Mouse (Mus musculus): ENCODE measurements around the gene Pxn.
"Not testable (repeated sequence)": the region's sequence is repeated elsewhere in the genome, so short reads cannot be mapped to it uniquely, and the experiment has no call there.

Gene Pxn

DNA sequence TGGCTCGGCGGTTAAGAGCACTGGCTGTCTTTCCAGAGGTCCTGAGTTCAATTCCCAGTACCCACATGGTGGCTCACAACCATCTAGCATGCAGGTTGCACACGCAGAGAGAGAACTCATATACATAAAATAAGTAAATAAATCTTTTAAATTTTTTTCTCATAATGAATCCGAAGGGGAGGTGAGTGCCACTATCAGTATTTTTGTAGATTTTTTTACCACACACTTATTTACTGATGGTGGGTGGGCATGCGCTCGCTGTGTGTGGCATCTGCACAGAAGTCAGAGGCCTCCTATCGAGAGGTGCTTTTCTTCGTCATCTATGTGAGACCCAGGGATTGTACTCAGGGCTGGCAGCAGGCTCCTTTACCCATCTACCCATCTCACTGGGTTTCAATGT is 19.1 kb upstream of the Pxn start:
- DNase-seq, result no peak

DNA sequence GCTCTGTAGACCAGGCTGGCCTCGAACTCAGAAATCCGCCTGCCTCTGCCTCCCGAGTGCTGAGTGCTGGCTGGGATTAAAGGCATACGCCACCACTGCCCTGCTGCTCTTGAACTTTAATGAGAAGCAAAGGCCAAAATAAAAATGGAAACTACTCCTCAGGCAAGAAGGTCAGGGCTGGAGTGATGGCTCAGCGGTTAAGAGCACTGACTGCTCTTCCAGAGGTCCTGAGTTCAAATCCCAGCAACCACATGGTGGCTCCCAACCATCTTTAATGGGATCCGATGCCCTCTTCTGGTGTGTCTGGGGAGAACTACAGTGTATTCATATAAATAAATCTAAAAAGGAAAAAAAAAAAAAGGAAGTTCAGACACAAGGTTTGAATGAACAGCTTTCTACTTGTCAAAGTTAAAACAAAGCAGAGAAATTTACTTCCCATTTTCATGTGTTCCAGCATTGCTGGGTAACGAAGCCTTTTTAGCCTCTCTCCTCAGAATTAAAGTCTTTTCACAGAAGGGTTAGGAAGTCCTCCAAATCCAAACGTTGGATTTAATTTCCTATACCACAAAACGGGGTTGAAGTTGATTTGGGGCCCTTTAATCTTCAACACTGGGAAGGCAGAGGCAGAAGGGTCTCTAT is 18.4 kb upstream of the Pxn start:
- DNase-seq, result no peak

DNA sequence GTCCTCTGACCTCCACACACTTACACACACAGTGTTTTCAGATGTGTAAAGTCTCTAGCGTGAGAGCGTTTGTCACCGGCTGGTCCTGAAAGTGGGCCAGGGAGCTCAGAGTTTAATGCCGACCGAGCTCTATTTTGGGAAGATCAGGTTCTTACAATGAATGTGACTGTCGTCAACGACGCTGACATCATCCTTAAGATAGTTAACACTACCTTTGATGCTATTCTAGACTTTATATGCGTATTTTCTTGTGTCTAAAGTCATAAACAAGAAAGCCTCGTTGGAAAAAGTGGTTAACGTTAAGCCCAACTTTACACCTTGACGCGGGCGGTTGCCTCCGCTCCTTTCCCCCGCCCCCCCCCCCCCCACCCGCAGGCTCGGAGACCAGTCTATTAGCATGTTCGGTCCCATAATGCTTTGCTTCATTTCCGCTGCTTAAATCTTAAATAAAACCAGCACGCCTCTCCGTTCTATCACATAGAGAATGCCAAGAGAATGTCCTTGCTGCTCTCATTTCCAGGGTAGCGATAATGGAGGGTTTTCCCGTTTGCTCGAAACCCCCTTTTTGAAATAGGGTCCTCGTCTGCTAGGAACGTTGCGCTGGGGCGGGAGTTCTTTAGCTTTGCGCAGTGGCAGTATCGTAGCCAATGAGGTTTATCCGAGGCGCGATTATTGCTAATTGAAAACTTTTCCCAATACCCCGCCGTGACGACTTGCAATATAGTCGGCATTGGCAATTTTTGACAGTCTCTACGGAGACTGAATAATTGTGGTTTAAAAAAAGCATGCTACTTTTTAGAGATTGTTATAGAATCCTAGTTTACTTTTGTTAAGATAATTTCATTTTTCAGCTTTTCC is 17.4 kb upstream of the Pxn start:
- peak; percentile 64 to 77 for DNase-seq

DNA sequence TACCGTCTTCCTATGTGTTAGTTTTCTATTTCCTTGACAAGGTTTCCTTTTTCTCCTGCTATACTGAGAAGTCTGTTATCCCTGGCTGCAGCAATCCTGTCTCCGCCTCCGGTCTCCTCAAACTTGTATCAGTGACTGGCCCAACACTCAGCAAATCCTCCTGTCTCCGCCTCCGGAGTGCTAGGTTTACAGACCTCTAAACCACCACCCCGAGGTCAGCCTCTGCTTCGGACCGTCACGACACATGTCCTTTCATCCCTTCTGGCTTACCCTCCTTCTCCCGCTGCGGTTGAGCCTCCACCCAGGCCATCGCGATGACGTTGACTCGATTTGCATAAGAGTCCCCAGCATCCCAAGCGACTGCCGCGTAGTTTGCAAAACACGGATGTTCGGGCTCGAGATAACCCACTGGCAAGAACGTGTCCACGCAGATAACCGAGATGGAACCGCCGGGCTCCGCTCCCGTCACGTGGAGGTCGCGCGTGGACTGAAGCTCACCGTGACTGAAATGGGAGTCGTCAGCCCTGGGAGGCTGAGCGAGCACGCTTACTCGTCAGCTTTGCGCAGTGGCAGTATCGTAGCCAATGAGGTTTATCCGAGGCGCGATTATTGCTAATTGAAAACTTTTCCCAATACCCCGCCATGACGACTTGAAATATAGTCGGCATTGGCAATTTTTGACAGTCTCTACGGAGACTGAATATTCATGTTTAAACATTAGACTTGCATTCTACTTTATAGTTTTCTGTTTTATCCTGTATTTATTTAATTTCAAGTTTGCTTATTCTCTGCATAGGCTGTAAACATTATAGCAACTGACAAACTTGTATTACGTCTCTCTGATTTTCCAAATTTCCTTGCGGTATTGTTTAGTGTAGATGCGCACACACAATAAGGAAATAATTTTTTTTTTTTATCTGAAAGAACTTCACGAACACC is 16.5 kb upstream of the Pxn start:
- peak; percentile 77 to 83 for DNase-seq

DNA sequence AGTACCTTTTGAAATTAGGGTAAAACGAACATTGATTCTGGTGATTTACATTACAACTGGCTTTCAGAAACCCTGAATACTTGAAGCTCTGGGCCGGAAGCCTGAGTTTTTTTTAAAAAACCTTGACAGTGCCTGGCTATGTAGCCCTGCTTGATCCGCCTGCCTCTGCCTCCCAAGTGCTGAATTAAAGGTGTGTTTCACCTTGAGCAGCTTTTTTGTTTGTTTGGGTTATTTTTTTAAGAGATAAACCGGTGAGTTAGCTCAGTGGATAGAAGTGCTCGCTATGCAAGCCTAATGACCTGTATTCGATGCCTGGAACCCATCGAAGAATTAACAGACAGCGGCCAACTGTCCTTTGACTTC is 15.9 kb upstream of the Pxn start:
- no peak for DNase-seq

DNA sequence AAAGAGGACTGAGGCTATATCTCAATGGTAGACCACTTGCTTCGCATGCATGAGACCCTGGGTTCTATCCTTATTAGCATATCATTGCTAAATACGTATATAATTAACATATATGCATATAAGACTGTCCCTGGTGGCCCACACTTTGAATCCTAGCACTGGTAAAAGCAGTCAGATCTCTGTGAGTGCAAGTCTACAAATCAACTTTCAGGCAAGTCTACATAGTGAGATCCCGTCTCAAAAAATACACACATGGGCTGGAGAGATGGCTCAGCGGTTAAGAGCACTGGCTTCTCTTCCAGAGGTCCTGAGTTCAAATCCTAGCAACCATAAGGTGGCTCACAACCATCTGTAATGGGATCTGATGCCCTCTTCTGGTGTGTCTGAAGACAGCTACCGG is 15.4 kb upstream of the Pxn start:
- no peak for DNase-seq

DNA sequence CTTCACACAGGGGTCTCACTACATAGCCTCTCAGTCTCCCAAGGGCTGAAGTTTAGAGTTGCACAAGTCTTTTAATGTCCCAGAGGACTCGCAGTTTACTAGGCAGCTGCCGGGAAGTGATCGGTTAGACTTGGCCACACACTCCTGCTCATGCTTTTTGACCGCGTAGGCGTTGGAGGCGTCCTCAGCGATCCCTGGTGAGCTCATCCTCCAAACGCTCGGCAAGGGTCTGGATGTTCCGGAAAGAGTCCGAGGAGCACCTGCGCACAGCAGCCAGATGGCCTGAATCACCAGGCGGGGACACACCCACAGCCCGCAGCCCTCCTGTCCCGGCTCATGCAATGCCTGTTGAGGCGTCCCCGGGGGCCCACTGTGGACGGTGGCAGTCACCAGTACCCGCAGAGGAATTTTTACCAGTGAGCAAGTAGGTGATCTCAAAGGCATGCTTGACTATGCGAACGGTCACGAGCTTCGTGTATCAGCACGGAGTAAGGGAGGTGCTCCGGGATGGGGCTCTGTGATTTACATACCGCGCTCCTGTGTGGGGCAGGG is 14.6 kb upstream of the Pxn start:
- DNase-seq, result peak in 1 of 2 experiments; percentile 47

DNA sequence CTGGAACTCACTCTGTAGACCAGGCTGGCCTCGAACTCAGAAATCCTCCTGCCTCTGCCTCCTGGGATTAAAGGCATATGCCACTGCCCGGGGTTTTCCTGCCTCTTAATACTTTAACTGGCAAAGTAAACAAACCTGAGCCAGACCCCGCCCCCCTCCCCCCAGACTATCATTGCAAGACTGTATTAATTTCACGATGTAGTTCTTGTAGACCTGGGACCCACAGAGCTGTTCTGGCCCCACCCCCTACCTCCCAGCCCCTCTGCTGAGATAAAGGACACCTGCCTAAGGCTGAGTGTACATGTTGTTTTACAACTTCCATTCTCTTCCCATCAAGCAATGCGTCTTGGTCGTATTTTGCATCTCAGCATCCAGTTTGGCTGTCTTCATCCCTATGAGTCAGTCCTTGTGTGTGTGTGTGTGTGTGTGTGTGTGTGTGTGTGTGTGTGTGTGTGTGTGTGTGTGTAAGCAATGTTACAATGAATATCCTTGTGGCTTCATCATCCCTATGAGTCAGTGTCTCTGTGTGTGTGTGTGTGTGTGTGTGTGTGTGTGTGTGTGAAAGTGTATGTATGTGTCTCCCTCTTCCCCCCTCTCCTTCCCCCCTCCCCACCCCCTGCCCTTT is 13.7 kb upstream of the Pxn start:
- no peak for DNase-seq

DNA sequence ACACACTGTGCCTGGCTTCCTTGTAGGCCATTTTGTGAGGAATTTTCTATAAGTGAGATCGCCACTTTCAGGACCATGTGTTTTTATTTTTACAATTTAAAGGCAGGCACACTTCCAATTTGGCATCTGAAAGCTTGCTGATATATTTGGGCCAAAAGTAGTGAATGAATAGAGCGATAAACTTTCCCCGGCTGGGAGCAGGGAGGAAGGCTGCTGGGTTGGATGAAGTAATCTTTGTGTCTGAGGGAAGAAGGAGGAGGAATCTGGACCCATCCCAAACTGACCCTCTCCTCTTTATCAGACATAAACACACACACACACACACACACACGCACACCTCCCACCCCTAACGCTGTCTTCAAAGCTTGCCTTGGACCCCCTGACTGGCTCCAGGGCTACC is 13.0 kb upstream of the Pxn start:
- DNase-seq, result no peak

DNA sequence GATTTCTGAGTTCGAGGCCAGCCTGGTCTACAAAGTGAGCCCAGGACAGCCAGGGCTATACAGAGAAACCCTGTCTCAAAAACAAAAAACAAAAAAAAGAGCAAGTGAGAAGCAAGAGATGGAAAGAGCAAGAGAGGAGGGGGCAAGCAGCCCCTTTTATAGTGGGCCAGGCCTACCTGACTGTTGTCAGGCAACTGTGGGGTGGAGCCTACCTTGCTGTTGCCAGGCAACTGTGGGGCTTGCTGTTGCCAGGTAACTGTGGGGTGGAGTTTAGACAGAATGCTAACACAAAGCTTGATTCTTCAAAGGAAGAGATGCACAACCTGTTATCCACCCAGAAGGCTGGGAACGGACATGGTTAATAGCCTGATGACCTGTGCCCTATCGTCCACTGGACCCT is 10.9 kb upstream of the Pxn start:
- DNase-seq, result not testable (repeated sequence)

DNA sequence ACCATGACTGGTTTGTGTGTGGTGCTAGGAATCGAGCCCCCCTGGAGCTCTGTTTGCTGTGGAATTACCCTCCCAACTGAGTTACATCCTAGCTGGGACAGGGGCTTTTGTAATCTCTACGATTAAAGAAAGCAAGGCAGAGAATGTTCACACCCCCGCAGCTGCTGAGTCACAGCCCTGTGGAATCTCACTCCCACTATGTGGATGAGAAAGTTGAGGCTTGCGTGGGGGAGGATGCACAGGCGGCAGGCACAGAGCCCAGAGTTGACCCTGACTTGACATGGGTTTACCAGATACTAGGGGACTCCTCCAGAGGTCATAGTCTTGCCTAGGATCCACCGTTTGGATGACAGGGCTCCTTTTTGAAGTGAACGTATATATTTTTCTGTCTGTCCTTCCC is 9.4 kb upstream of the Pxn start:
- no peak for DNase-seq

DNA sequence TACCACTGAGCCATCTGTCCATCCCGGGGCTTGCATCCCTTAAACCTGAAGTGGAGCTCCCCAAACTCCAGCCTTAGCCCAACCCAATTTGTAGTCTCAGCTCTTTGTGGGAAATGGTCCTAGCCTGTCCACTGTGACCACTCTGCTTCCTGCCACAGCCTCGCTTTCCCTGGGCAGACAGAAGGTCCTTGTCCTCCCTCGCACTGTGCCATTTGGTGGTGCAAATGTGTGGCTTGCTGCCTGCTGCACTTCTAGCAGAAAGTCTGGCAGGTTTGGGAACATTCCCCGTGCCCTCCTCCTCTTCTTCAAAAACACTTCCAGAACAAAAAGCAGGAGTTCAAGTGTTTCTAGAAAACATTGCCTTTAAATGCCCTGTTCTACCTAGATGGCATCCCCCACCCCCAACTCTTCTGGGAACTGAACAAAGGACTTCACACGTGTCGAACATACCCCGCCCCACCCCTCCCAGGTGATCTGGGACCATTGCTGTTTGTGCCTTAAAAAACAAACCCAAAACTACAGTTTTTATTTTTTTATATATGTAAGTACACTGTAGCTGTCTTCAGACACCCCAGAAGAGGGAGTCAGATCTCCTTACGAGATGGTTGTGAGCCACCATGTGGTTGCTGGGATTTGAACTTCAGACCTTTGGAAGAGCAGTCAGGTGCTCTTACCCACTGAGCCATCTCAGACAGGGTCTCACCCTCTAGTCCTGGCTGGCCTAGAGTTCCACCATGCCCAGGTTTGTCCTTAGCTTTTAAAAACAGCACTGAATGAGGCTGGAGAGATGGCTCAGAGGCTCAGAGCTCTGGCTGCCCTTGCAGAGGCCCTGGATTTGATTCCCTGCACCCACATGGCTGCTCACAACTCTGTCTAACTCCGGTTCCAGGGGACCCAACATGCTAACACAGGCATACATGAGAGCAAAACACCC is 7.9 kb upstream of the Pxn start:
- no peak for DNase-seq

DNA sequence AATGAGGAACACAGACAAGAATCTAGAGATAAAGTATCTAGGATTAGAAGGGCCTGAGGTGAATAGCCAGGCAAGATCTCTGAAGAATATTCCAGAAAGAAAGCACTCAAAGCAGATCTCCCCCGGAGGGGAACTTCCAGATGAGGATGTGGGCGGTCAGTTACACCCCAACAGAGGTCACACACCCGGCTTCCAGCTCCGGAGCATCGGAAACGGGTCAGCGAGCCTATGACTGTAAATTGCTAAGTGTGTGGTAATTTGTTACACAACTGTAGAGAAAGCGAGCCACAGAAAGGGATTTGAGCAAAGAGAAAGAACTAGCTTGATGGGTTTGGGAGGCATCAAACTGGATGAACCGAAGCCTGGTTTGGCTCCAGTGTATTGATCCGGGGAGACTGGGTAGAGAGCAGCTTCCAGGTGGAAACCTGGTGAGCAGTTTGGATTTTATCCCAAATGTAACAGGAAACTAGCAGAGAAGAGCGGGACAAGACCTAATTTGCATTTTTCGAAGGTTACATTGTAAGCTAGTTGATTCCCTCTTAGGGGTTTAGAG is 6.0 kb upstream of the Pxn start:
- no peak for DNase-seq

DNA sequence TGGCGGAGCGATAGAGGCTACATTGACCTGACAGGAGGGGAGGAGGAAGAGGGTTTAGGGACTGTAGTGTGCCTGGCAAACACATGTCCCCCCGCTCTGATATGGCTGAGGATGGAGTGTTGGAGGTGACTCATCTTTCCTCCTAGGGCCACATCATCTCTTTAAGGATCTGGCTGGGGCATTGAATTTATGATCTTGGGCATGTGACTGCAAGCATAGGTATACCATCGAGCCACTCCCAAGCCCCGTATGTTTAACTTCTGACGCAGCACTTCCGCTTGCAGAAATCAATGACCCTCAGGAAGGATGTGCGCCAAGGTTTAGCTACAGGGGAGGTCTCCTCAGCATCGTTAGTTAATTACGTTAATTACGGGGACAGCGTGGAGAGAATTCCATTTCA is 3.4 kb upstream of the Pxn start:
- no peak for DNase-seq

DNA sequence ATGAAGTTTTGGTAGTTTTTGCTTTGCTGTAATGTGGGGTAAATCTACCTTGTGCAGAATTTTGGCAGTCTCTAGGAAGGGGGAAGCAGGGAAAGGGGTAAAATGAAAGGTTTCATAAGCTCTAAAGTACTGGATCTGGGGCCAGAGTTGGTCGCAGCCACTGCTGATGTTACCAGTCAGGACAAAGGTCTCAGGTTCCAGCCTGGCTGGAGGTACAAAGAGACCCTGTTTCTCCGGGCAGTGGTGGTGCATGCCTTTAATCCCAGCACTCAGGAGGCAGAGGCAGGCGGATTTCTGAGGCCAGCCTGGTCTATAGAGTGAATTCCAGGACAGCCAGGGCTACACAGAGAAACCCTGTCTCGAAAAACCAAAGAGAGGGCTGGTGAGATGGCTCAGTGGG is 859 bp upstream of the Pxn start:
- not testable (repeated sequence) for DNase-seq

DNA sequence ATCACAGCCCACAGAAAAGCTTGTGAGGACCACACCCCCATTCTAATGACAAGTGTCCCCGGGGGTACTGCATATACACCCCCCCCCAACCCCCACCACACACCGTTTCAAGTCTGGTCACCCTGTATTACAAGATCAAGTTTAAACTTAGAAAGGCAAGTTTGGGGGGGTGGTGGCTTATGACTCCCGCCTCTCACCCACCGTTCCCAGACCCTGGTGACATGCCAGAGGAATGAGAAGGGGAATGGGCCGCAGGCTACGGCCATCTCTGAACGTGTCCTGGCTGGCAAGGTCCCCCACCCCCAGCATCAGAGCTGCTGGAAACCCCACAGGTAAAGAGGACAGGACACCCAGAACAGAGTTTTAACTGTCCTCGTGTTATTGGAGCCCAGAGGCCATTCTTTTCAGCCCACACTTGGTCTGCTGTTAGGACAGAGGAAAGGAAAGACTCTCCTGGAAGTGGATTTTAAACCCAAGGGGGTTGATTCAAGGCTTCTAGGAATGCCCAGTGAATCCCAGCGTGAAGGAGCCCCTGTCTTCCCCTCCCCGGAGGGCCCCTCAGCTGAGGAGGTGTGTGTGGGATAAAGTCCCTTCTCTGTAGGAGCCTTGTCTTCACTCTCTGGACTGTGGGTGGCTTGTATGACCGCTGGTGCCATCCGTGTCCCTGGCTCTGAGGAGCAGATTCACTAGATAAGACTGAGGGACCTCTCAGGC is 948 bp downstream of the Pxn start:
- DNase-seq, result no peak

DNA sequence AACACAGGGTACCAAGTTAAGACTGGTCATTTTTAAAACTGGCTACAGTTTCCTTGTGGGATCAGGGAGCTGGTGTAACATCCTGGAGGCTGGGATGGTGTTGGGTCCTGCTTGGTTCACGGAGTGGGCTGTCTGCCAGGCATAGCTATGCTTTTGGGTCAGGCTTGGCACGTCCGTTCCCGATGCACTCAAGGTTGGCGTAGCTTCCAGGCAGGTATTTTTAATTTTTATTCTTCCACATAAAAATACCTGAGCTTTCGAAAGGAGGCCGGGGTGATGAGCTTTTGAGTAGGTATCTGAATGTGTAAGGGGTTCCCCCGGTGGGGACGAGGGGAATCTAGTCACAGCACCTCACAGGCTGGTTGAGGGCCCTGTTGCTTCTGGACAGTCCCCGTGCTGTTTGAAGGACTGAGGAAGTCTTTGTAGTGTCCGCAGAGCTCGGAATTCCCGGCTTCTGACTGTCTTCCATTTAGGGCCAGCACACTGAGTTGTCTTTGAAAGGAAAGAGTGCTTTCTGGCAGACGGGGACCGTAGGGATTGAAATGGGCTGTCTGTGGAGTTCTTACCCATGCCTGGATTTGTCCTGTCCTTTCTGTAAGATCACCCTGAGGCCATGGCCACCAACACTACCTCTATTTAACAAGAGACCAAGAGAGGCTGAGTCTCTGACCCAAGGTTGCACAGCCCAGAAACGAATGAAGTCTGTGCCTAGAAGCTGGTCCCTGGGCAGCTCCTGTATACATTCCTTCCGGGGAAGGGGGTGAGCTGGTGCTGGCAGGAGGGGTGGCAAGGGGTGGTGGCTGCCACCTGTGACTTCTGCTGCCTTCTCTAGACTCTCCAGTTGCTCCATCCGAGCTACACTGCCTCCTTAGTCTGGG is 1.7 kb downstream of the Pxn start:
- no peak for DNase-seq

DNA sequence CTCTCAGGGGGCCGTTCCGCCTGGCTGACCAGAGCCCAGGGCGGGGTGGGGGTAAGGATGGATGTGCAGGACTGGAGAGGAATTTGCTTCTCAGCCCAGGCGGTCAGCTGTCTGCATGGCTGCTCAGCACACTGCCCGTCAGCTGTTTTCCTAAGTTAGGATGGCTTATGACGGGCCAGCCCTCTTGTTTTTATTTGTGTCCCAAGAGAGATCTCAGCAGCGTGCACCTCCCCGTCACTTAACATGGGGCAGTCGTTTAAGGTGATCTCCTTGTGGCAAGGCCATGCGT is 2.3 kb downstream of the Pxn start:
- DNase-seq, result no peak

DNA sequence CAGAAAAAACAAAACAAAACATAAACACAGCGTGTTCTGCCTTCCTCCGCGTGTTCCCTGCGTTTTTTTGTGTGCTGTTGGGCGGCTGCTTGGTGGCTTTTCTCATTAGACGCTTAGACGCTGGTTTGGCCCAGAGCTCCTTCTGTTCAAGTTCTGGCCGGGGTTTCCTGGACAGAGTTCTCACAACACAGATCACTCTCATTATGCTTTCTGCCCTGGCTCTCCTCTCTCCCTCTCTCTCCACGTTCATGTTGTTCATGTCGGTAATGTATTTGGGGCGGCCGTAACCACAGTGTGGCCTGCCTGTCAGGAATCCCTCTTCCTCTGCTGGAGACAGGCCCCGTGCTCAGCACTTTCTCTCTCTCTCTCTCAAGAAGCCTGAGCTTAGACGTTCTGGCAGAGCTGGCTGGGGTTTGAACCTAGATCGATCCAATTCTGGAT is 2.9 kb downstream of the Pxn start:
- no peak for DNase-seq

Measured in spleen, adult 18-20 months (tissue).